Mouse (Mus musculus) embryo, embryonic 11.5 days (tissue): ENCODE data around the gene Mterf4.
"Not testable (repeated sequence)": the region's sequence is repeated elsewhere in the genome, so short reads cannot be mapped to it uniquely, and the experiment has no call there.

Source experiments
- DNase-seq: peaks from one replicate; pipeline ENCODE4 v3.0.0-alpha.2; 2012; ENCODE audit warnings: low read depth, low spot score

Mterf4 gene

DNA sequence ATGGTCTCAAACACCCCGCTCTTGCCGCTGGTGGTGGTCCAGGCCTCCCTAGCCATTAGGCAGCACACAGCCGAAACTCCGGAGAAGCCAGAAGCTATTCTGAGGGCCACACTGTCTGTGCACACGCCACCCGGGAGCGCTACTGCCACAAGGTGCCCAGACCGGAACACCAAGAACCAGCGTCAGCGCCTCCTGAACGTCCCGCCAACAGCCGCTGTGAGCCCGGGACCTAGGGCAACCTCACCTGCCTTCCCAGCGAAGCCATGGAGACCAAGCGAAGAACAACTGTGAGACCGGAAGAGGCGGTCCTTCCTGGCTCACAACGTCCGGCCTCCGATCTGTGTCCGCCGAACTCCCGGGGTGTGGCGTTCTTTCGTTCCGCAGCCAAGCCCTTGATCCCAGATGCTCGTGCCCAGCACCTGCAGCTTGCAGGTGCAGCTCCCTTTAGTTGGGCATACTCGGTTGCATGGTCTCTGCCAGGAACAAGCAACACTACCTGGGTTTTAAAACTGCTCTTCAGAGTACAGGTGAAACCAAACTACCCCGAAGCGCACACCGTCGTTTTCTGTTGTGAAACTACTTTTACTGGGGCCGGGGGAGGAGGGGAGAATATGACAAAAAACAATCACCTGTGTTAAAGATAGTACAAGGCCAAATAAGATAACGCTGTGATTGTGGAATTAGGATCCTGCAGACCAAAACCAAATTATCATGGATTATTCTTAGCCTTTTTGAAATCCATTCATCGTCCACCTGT is at the start of gene Mterf4:
Gene Mterf4 (minus strand): TSS at position 335 of the 757 bp plus-strand sequence.
- DNase-seq = peak; percentile 75

GRCm38 (mm10) chr1:93352724-93353123 is 47.0 kb upstream of the Mterf4 start:
- DNase-seq = no peak

DNA sequence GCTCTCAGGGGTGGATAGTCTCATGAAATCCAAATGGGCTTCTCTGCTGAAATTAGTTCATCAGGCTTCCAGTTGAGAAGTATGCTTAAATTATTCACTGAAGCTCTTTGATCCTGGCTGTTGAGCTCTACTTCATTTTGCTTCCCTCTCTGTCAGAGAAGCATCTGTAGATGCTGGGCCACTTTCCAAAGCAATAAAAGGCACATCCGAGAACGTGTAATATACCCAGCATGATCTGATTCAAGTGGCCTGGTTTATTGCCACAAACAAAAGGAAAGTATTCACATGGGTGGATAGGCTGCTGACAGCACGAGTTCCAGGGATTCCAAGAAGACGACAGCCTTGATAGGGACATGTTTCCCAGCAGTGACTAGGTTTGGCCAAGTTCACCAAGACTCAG is 44.0 kb upstream of the Mterf4 start:
- no peak for DNase-seq

- no peak for DNase-seq
These were observed 41.5 kb upstream of the Mterf4 start for GRCm38 (mm10) chr1:93347176-93347575.

DNA sequence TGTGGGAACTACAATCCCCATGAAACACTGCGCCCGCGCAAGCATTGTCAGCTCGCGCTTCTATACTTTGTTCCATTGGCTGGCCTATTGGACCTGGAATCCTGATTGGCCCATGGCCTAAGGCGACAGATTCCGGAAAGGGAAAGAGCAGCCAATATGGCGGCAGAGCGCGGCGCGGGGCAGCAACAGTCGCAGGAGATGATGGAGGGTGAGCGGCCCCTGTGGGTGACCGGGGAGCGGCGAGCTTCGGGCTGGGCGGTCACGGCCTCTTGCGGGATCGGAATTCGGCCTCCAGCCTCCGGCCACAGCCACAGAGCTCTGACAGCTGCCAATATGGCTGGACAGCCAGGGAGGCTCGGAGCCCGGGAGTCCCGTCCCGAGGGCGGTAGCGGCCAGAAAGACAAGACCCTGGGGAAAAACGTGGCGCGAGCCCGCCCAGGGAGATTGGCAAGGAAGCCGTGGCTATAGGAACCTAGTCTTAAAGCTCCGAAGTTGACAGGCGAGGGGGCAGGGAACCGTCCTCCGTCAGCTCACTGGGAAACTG is 37.9 kb upstream of the Mterf4 start:
- peak; percentile 91 for DNase-seq

- DNase-seq = peak; percentile 95
These were observed 37.2 kb upstream of the Mterf4 start, which contains the start of the genes Ppp1r7 and Pask for GRCm38 (mm10) chr1:93342648-93343503. Gene Ppp1r7 (plus strand): TSS chr1:93342854. Gene Pask (minus strand): TSS chr1:93343482.

GRCm38 (mm10) chr1:93334621-93335020 is 28.9 kb upstream of the Mterf4 start:
- DNase-seq = no peak

DNA sequence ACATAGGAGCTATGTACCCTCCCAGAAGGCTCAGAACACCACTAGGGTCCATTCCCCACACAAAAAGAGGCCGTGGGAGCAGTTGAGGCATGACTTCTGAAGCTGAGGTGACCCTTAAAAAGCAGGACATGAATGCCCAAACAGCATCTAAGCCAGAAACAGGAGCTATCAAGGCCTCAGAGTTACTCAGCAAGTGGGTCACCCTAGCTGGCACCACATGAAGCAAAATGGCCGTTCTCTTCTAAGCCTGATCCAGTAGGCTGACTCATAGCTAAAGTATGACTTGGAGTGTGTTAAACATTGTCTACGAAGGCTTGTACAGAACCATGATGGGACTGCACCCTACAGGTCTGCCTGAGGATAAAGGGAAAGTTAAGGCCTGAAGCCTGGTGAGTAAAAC is 20.7 kb upstream of the Mterf4 start:
- DNase-seq = no peak

- no peak for DNase-seq
These were observed 18.3 kb upstream of the Mterf4 start for GRCm38 (mm10) chr1:93323973-93324372.

DNA sequence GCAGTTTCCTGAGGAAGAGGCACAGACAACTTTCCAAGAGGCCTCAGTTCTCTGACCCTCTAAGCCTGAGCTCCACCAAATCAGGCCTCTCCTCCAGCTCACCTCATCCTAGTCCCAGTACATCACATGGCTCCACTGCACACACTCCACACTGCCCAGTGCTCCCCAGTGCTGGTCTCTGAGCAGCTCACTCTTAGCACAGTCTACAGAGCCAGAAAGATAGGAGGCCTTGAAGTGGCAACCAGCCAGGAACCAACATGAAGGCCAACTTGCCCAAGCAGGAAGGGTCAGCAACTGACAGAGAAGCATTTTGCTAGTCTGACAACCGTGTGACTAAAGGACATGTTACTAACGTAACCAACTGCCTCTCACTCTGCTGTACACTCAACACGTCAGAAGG is 5.1 kb downstream of the Mterf4 start:
- no peak for DNase-seq

- no peak for DNase-seq
These were observed 5.9 kb downstream of the Mterf4 start for GRCm38 (mm10) chr1:93299791-93300190.

- DNase-seq = not testable (repeated sequence)
These were observed 11.2 kb downstream of the Mterf4 start for GRCm38 (mm10) chr1:93294491-93294890.

DNA sequence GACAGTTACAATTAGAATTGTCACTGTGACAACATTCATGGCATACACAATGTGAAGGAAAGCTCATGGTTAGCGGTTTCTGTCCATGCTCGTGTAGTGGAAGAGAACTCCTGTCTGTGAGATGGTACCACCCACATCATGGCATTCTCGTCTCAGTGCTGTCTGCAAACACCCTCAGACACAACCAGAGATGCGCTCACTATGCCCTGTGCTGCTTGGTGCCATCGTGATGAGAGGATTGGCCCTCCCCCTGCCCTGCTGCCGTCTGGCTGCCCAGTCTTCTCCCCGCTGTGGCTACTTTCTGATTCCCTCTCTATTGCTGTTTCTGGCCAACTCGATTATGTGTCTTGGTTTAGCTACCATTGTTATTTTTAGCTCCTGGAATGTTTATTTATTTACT is 13.7 kb downstream of the Mterf4 start:
- DNase-seq = no peak

DNA sequence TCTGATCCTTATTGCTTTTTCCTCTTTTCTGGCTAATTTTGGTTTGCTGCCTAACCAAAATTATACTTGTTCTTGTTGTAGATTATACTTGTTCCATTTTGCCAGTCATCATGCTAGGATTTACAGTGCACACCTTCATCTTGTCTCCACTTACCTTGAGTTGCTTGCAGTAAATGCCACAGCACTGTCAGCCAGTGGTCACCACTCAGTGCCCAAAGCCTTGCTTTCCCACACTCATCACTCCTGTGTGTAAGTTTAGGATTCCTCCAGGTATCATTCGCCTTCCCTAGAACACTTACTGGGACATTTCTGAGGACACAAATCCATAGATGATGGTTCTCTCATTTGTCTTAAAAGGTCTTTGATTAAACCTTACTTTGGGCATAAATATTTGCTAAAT is 14.1 kb downstream of the Mterf4 start:
- no peak for DNase-seq

DNA sequence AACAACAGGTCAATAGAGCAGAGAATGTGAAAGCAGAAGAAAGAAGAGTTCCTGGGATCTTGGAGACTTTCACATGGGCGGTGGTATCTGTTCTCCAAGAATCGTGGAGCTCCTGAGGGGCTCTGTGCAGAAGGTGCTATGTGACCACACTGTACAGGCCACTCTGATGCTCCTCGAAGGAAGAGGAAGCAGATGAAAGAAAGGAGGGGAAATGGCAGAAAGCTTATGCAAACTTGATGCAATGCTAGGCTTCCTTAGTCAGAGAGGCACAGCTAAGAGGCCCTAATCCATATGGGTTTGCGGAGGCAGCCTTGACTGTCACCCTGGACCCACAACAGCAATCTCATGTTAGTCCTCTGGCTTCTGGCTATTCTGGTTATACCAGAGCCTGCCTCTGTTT is 14.8 kb downstream of the Mterf4 start:
- DNase-seq = no peak

DNA sequence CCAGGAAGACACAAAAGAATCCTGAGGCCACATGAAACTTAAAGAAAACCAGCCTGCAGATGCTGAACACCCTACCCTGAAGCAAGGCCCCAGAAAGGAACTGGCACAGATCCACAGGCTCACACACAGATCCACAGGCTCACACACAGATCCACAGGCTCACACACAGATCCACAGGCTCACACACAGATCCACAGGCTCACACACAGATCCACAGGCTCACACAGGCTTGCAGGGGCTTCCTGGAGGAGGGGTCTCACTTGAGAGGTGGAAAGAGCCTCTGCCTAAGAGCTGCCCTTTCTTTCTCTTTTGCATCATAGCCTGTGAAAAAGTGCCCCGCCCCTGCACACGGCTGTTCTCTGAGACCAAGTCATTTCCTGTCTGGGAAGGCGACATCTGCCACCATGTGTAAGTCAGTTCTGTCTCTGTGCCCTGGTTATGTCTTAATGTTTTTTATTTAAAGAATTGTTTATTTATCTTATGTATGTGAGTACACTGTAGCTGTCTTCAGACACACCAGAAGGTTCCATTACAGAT is 16.0 kb downstream of the Mterf4 start:
- DNase-seq = no peak

DNA sequence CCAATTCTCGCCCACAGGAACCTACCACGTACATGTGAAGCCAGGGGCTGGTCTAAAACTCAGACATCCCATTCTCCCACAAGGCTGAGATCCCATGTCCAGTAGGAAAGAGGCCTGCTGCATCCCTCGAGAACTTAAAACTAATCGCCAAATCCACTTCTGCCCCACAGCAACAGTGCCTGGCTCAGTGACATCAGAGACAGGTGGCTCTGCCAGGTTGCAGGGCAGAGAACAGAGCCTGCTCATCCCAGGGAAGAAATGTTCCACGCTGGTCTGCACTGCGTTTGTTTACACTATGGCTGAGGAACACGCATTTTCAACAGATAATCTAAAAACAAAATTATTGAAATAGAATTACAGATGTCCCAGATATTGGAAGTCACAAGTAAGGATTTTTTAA is 28.7 kb downstream of the Mterf4 start:
- DNase-seq = no peak

DNA sequence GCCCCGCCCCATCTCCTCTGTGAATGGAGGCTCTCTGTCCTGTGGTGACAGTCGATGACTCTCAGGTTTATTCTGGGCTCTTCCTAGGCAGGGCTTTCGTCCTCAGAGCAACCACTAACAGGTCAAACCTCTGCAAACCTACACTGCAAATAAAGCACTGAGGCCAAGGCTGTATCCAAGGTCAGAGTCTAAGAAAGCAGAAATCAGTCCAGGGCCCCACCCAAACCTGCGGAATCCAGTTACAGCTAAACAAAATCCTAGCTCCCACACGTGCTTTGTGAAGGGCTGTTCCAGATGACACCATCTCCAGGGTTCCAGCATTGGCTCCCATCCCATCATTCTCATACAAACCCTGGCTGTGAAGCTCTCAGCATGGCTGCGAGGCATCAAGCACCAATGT is 30.2 kb downstream of the Mterf4 start:
- DNase-seq = no peak

GRCm38 (mm10) chr1:93272409-93272821 is 33.3 kb downstream of the Mterf4 start:
- DNase-seq = peak; percentile 31

GRCm38 (mm10) chr1:93271751-93272150 is 34.0 kb downstream of the Mterf4 start:
- no peak for DNase-seq

DNA sequence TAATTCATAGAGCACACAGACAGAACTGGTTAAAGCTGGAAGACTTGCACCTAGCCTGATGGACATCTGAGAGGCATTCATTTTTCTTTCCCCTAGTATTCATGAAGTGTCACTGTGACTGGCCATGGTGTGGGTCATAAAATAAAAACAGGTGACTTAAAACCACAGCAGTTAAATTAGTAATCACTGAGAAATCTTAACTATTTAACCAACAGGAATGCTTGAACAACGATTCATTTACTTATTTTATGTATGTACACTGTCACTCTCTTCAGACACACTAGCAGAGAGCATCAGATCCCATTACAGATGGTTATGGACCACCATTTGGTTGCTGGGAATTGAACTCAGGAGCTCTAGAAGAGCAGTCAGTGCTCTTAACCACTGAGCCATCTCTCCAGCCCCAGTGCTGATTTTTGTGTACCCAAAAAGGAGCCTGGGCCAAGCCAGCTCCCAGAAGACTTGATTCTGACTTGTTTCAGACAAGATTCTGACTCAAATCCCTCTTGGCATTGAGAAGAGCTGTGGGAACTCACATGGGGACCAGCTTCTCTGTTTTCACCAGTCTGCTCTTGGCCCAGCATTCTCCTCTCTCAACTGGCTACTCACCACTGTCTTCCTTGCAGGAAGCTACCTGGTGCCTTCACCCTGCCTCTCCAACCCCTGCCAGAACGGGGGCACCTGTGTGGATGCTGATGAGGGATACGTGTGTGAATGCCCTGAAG is 35.0 kb downstream of the Mterf4 start:
- no peak for DNase-seq
